Comparison of ENCODE assay signal across 24 mouse cellular contexts in genomic region chr13:105104385-105104784, GRCm38 (mm10). TPM values are rescaled to one million over a fixed set of nuclear protein-coding genes. Genes with fewer than 3 reads are reported as not detected.
DNase-seq lines count a peak whose midpoint lies in the region; ATAC-seq lines count a peak whose summit lies in the region.
"Had no signal": no experiment of that assay in that cellular context is flagged by ENCODE, and none has a peak within 500 bp of the region (broad histone marks: within the 10 kb centered on the region; RNA-seq: fewer than 3 reads in every experiment).

No protein-coding gene starts in this region.

- no peak overlapping the region for H3K9ac ChIP-seq in liver, embryonic 12.5 days
- no peak overlapping the region for H3K9ac ChIP-seq in liver, embryonic 13.5 days
- H3K9ac ChIP-seq: embryonic facial prominence, embryonic 13.5 days; embryonic facial prominence, embryonic 15.5 days; forebrain, embryonic 12.5 days had no signal

- no peak overlapping the region for H3K4me3 ChIP-seq in liver, embryonic 12.5 days
- no peak overlapping the region for H3K4me3 ChIP-seq in liver, embryonic 13.5 days (replicated peaks)
- H3K4me3 ChIP-seq: embryonic facial prominence, embryonic 13.5 days; embryonic facial prominence, embryonic 15.5 days; erythroblast, embryonic 14.5 days; forebrain, embryonic 10.5 days; forebrain, embryonic 12.5 days had no signal

- no peak overlapping the region for H3K27ac ChIP-seq in liver, embryonic 12.5 days
- no peak overlapping the region for H3K27ac ChIP-seq in liver, embryonic 13.5 days
- H3K27ac ChIP-seq: embryonic facial prominence, embryonic 13.5 days; embryonic facial prominence, embryonic 15.5 days; forebrain, embryonic 10.5 days; forebrain, embryonic 12.5 days had no signal

- no peak for DNase-seq in liver
- DNase-seq in liver, embryonic 13.5 days, result no peak
- no peak for DNase-seq in cerebellum, postnatal 36 days
- DNase-seq in cerebellum, adult 8-10 months, result no peak
- DNase-seq: adrenal gland, adult 2 months; adrenal gland, postnatal 10 days; adrenal gland, postnatal 25 days; cerebellum, adult 18-20 months; cerebellum, adult 9-10 months; cerebellum, postnatal 10 days; cerebellum, postnatal 25 days; embryo, embryonic 11 days had no signal

- peak; percentile 55; the same call in 1 of the 2 replicates for ATAC-seq in liver, embryonic 12.5 days
- peak; percentile 53; the same call in 1 of the 2 replicates for ATAC-seq in liver, embryonic 13.5 days (ENCODE audit: low read depth)
- ATAC-seq: forebrain, embryonic 14.5 days; forebrain, embryonic 16.5 days had no signal

- no peaks in the 10 kb centered on the region for H3K9me3 ChIP-seq in liver, embryonic 12.5 days (replicated peaks)
- H3K9me3 ChIP-seq in liver, embryonic 13.5 days (replicated peaks), result no peaks in the 10 kb centered on the region
- H3K9me3 ChIP-seq: embryonic facial prominence, embryonic 13.5 days; embryonic facial prominence, embryonic 15.5 days; forebrain, embryonic 10.5 days; forebrain, embryonic 12.5 days had no signal

- H3K36me3 ChIP-seq in liver, embryonic 12.5 days, result no peaks in the 10 kb centered on the region
- no peaks in the 10 kb centered on the region for H3K36me3 ChIP-seq in liver, embryonic 13.5 days
- H3K36me3 ChIP-seq: embryonic facial prominence, embryonic 13.5 days; embryonic facial prominence, embryonic 15.5 days; forebrain, embryonic 10.5 days; forebrain, embryonic 12.5 days had no signal

- WGBS in liver, embryonic 12.5 days (ENCODE audit: insufficient replicate concordance), result 48% methylated on average over 2 of the region's 2 CpGs
- WGBS in liver, embryonic 13.5 days (ENCODE audit: insufficient replicate concordance), result 42% methylated on average over 2 of the region's 2 CpGs

- no peaks in the 10 kb centered on the region for H3K27me3 ChIP-seq in liver, embryonic 12.5 days (replicated peaks)
- H3K27me3 ChIP-seq in liver, embryonic 13.5 days, result no peaks in the 10 kb centered on the region
- H3K27me3 ChIP-seq: embryonic facial prominence, embryonic 13.5 days; embryonic facial prominence, embryonic 15.5 days; forebrain, embryonic 12.5 days had no signal

- H3K4me2 ChIP-seq in liver, embryonic 12.5 days, result no peak overlapping the region
- H3K4me2 ChIP-seq in liver, embryonic 13.5 days, result no peak overlapping the region
- H3K4me2 ChIP-seq: embryonic facial prominence, embryonic 13.5 days; embryonic facial prominence, embryonic 15.5 days; forebrain, embryonic 12.5 days had no signal

- H3K4me1 ChIP-seq in liver, embryonic 12.5 days, result 0 out of 2 replicates have a peak, but pooled peaks cover 5% of the 10 kb centered on the region
- H3K4me1 ChIP-seq in liver, embryonic 13.5 days (replicated peaks), result 0 out of 2 replicates have a peak, but pooled peaks cover 2% of the 10 kb centered on the region
- H3K4me1 ChIP-seq: embryonic facial prominence, embryonic 13.5 days; embryonic facial prominence, embryonic 15.5 days; forebrain, embryonic 10.5 days; forebrain, embryonic 12.5 days had no signal

RNA-seq across cellular contexts. Expression of gene 4933425L06Rik, which starts 22.5 kb away (rescaled TPM):
- not detected in 2 replicates for polyA plus RNA-seq in liver, embryonic 12.5 days (2016; fragmentation: Nextera tagmentation; extraction: Ambion mirVana)
- polyA plus RNA-seq in liver, embryonic 13.5 days (2015; fragmentation: Nextera tagmentation; extraction: Ambion mirVana), result not detected in 2 replicates
- polyA plus RNA-seq: adrenal gland, adult 2 months; brain, embryonic 14.5 days; C2C12; embryonic facial prominence, embryonic 11.5 days; embryonic facial prominence, embryonic 13.5 days; embryonic facial prominence, embryonic 15.5 days; erythroblast, embryonic 14.5 days; forebrain, embryonic 10.5 days; forebrain, embryonic 12.5 days; forebrain, embryonic 14.5 days; frontal cortex, adult 2 months had no signal

RNA-seq across cellular contexts. Expression of gene Rgs7bp, which starts 49.7 kb away (rescaled TPM):
- polyA plus RNA-seq in liver, embryonic 12.5 days (2016; fragmentation: Nextera tagmentation; extraction: Ambion mirVana), result 0.54 and 0.64 TPM in 2 replicates
- 0.35 and 0.38 TPM in 2 replicates for polyA plus RNA-seq in liver, embryonic 13.5 days (2015; fragmentation: Nextera tagmentation; extraction: Ambion mirVana)
- polyA plus RNA-seq: C2C12; erythroblast, embryonic 14.5 days had no signal
